Mouse (Mus musculus): Measurements from ENCODE around the gene Olfr780. TPM values are rescaled to one million over a fixed set of nuclear protein-coding genes. Genes with fewer than 3 reads are reported as not detected.
"Not testable (repeated sequence)": the region's sequence is repeated elsewhere in the genome, so short reads cannot be mapped to it uniquely, and the experiment has no call there.

The Olfr780 gene
- not detected for total RNA-seq (2022)

GRCm38 (mm10) chr10:129317817-129318216 is at the start of gene Olfr780:
TSS of gene Olfr780 (plus strand) at chr10:129318117.
- no peak for DNase-seq

GRCm38 (mm10) chr10:129271081-129271535 is 46.8 kb upstream of the Olfr780 start, which contains the start of gene Olfr777:
TSS of gene Olfr777 (minus strand) at chr10:129271485.
- no peak for DNase-seq

- DNase-seq, result not testable (repeated sequence)
Observed at GRCm38 (mm10) chr10:129312973-129313372, 4.9 kb upstream of the Olfr780 start.

GRCm38 (mm10) chr10:129313521-129313920 is 4.4 kb upstream of the Olfr780 start:
- not testable (repeated sequence) for DNase-seq

GRCm38 (mm10) chr10:129328554-129328953 is 10.6 kb downstream of the Olfr780 start, which contains the start of gene Olfr781:
TSS of gene Olfr781 (plus strand) at chr10:129328854.
- DNase-seq, result no peak

- no peak for DNase-seq
Observed at GRCm38 (mm10) chr10:129348550-129348949, 30.6 kb downstream of the Olfr780 start, which contains the start of gene Olfr782. TSS of gene Olfr782 (plus strand) at chr10:129348850.

GRCm38 (mm10) chr10:129352475-129352874 is 34.6 kb downstream of the Olfr780 start:
- DNase-seq, result not testable (repeated sequence)

GRCm38 (mm10) chr10:129356496-129356895 is 38.6 kb downstream of the Olfr780 start:
- not testable (repeated sequence) for DNase-seq

- no peak for DNase-seq
Observed at GRCm38 (mm10) chr10:129357307-129357706, 39.4 kb downstream of the Olfr780 start.

Other genes starting within 250 kb of the Olfr780 start
- gene Olfr766-ps1, start 249.1 kb upstream of the Olfr780 start, total RNA-seq (2022), result not detected
- not detected for gene Olfr767, start 235.2 kb upstream of the Olfr780 start, total RNA-seq (2022)
- not detected for gene Olfr768, start 218.7 kb upstream of the Olfr780 start, total RNA-seq (2022)
- not detected for gene Olfr769, start 200.3 kb upstream of the Olfr780 start, total RNA-seq (2022)
- gene Olfr770, start 179.1 kb upstream of the Olfr780 start, total RNA-seq (2022), result not detected
- gene Olfr771, start 153.4 kb upstream of the Olfr780 start, total RNA-seq (2022), result not detected
- not detected for gene Olfr772, start 140.2 kb upstream of the Olfr780 start, total RNA-seq (2022)
- not detected for gene Olfr773, start 130.7 kb upstream of the Olfr780 start, total RNA-seq (2022)
- not detected for gene Olfr774, start 81.9 kb upstream of the Olfr780 start, total RNA-seq (2022)
- under 1 TPM in 1 of 4 experiments, not detected in 3; 0.08 TPM for gene Olfr775, start 69.7 kb upstream of the Olfr780 start, total RNA-seq (2022)
- gene Olfr776, start 59.0 kb upstream of the Olfr780 start, total RNA-seq (2022), result not detected
- gene Olfr777, start 46.6 kb upstream of the Olfr780 start, total RNA-seq (2022), result not detected
- gene Olfr781, start 10.7 kb downstream of the Olfr780 start, total RNA-seq (2022), result not detected
- gene Olfr782, start 30.7 kb downstream of the Olfr780 start, total RNA-seq (2022), result not detected
- not detected for gene Olfr784, start 66.0 kb downstream of the Olfr780 start, total RNA-seq (2022)
- gene Olfr785, start 87.3 kb downstream of the Olfr780 start, total RNA-seq (2022), result not detected
- gene Olfr786, start 109.2 kb downstream of the Olfr780 start, total RNA-seq (2022), result not detected
- not detected for gene Olfr787, start 143.7 kb downstream of the Olfr780 start, total RNA-seq (2022)
- gene Olfr788, start 152.9 kb downstream of the Olfr780 start, total RNA-seq (2022), result not detected
- gene Olfr789, start 166.6 kb downstream of the Olfr780 start, total RNA-seq (2022), result not detected
- not detected for gene Olfr790, start 180.4 kb downstream of the Olfr780 start, total RNA-seq (2022)
- not detected for gene Olfr791, start 203.7 kb downstream of the Olfr780 start, total RNA-seq (2022)
- not detected for gene Olfr792, start 221.0 kb downstream of the Olfr780 start, total RNA-seq (2022)
- not detected for gene Olfr794, start 249.5 kb downstream of the Olfr780 start, total RNA-seq (2022)

Measured in adrenal gland, adult 8-10 months (tissue).